Mouse (Mus musculus) heart, adult 2 months (tissue): ENCODE results near the gene Trappc1.

Source experiments
- CTCF ChIP-seq: fragments of 200-600 bp; IDR thresholded peaks from 2 replicates; pipeline ENCODE4 v1.8.1; 2022; ENCODE audit warnings: antibody characterized with exemption, mild to moderate bottlenecking, moderate library complexity
- POLR2A ChIP-seq: fragments of 200-500 bp; IDR thresholded peaks from 2 replicates; pipeline ENCODE4 v1.6.1; 2011; ENCODE audit warnings: mild to moderate bottlenecking, low read depth, low read length, control low read depth; ENCODE audit not compliant: insufficient read depth

GRCm38 (mm10) chr11:69371601-69372000, 47.8 kb downstream of the Trappc1 start:
- TF ChIP-seq CTCF (no peak), POLR2A (no peak)
